Mouse (Mus musculus) ES-Bruce4 (cell line): Measurements from ENCODE around the gene Gm20695. TPM values are rescaled to one million over a fixed set of nuclear protein-coding genes. Genes with fewer than 3 reads are reported as not detected.

ENCODE experiments used
- H3K27ac ChIP-seq: 2 replicates; pipeline ENCODE4 v1.5.1; 2012; ENCODE audit warnings: low read length, inconsistent platforms; ENCODE audit not compliant: insufficient read depth
- H3K27me3 ChIP-seq: 2 replicates; pipeline ENCODE4 v1.6.1; 2012; ENCODE audit warnings: mild to moderate bottlenecking, low read length, inconsistent platforms; ENCODE audit not compliant: control insufficient read depth, poor library complexity, insufficient read depth, severe bottlenecking
- H3K36me3 ChIP-seq: 2 replicates; pipeline ENCODE4 v1.6.1; 2012; ENCODE audit warnings: inconsistent platforms, mild to moderate bottlenecking, low read length, moderate library complexity; ENCODE audit not compliant: control insufficient read depth, poor library complexity, insufficient read depth, severe bottlenecking
- H3K4me1 ChIP-seq: one replicate; pipeline ENCODE4 v1.8.1; 2011; ENCODE audit warnings: low read length; ENCODE audit not compliant: control insufficient read depth, insufficient read depth
- H3K4me3 ChIP-seq: 2 replicates; pipeline ENCODE4 v1.5.1; 2011; ENCODE audit warnings: low read depth, mild to moderate bottlenecking, low read length
- H3K9ac ChIP-seq: 2 replicates; pipeline ENCODE4 v1.6.1; 2012; ENCODE audit warnings: low read depth, mild to moderate bottlenecking, inconsistent platforms; ENCODE audit not compliant: poor library complexity, severe bottlenecking
- H3K9me3 ChIP-seq: replicated peaks from 2 replicates; pipeline ENCODE4 v1.6.1; 2012; ENCODE audit warnings: mild to moderate bottlenecking, low read length, inconsistent platforms; ENCODE audit not compliant: control insufficient read depth, poor library complexity, insufficient read depth, severe bottlenecking
- CTCF ChIP-seq: IDR thresholded peaks from one replicate; pipeline ENCODE4 v1.8.1; 2011; ENCODE audit warnings: low read depth, low read length
- EP300 ChIP-seq: IDR thresholded peaks from 2 replicates; pipeline ENCODE4 v1.6.1; 2011; ENCODE audit warnings: low read depth, low read length; ENCODE audit not compliant: insufficient read depth
- POLR2A ChIP-seq: IDR thresholded peaks from one replicate; pipeline ENCODE4 v1.8.1; 2011; ENCODE audit warnings: low read length; ENCODE audit not compliant: insufficient read depth
- polyA plus RNA-seq: library from polyadenylated mRNA; stranded (reverse); fragments of >200 nt; gene quantifications from 2 replicates; pipeline ENCODE4 v1.2.4, GENCODE M21; 2011; ENCODE audit warnings: low read depth; ENCODE audit not compliant: missing spikeins, insufficient read depth, insufficient read length

The Gm20695 gene
- polyA plus RNA-seq = not detected in 2 replicates

- no peaks in the 10 kb centered on the region for H3K9me3 ChIP-seq
- H3K4me1 ChIP-seq = no peaks in the 10 kb centered on the region
- TF ChIP-seq EP300 (no peak), CTCF (no peak), POLR2A (no peak)
- no peak within 1 kb of the TSS for H3K27ac ChIP-seq
- H3K4me3 ChIP-seq = peak within 1 kb of the TSS; percentile 89
- H3K9ac ChIP-seq = peak within 1 kb of the TSS; percentile 79
- H3K36me3 ChIP-seq = no peaks in the 10 kb centered on the region
- no peaks in the 10 kb centered on the region for H3K27me3 ChIP-seq
Measured at GRCm38 (mm10) chr16:3884201-3885064, at the start of gene Gm20695, which contains the start of gene Zfp597. Gene Gm20695, plus strand, starts transcription at chr16:3884648. Gene Zfp597, minus strand, starts transcription at chr16:3884561.

DNA sequence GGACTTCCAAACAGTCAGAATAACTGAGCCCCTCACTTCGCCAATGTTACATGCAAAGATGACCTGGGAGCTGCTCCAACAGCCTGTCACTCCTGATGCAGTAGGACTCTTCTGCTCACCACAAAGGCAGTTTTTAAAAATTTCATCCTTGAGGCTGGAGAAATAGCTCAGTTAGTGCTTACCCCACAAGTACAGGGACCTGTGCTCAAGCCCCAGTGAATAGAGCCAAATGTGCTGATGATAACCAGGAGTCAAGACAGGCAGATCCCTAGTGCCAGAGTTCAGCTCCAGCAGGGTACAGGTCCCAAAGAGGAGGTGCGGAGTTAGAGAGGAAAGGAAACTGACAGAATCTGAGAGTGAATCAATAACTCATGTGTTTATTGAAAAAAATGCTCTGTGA, 49.0 kb upstream of the Gm20695 start:
- Histone ChIP-seq H3K4me1 (peaks cover 1% of the 10 kb centered on the region), H3K9me3 (no peaks in the 10 kb centered on the region), H3K27ac (no peak overlapping the region), H3K27me3 (no peaks in the 10 kb centered on the region; the same call in 1 of the 2 replicates), H3K36me3 (no peaks in the 10 kb centered on the region), H3K4me3 (no peak overlapping the region), H3K9ac (no peak overlapping the region)
- TF ChIP-seq POLR2A = no peak
- TF ChIP-seq CTCF = no peak
- TF ChIP-seq EP300 = no peak

GRCm38 (mm10) chr16:3839157-3839885, 45.1 kb upstream of the Gm20695 start:
- Histone ChIP-seq H3K27ac (no peak overlapping the region), H3K4me3 (peak overlapping the region; percentile 38), H3K36me3 (no peaks in the 10 kb centered on the region), H3K4me1 (peaks cover 3% of the 10 kb centered on the region), H3K9ac (no peak overlapping the region), H3K9me3 (no peaks in the 10 kb centered on the region), H3K27me3 (no peaks in the 10 kb centered on the region)
- TF ChIP-seq CTCF (no peak), POLR2A (no peak), EP300 (no peak)

- H3K27ac ChIP-seq = peak overlapping the region; percentile 49
- no peaks in the 10 kb centered on the region for H3K36me3 ChIP-seq
- no peak overlapping the region for H3K4me3 ChIP-seq
- peaks cover 3% of the 10 kb centered on the region for H3K4me1 ChIP-seq
- 0 out of 2 replicates have a peak, but pooled peaks have one; percentile 24 for TF ChIP-seq EP300
- no peak for TF ChIP-seq CTCF
- TF ChIP-seq POLR2A = no peak
- H3K9ac ChIP-seq = no peak overlapping the region
- H3K9me3 ChIP-seq = no peaks in the 10 kb centered on the region
- H3K27me3 ChIP-seq = no peaks in the 10 kb centered on the region
Measured at GRCm38 (mm10) chr16:3842989-3843388, 41.5 kb upstream of the Gm20695 start.

- H3K9me3 ChIP-seq = no peaks in the 10 kb centered on the region
- H3K4me1 ChIP-seq = peaks cover 3% of the 10 kb centered on the region
- H3K9ac ChIP-seq = no peak overlapping the region
- no peak overlapping the region for H3K4me3 ChIP-seq
- H3K27ac ChIP-seq = no peak overlapping the region
- no peaks in the 10 kb centered on the region for H3K27me3 ChIP-seq
- H3K36me3 ChIP-seq = no peaks in the 10 kb centered on the region
- TF ChIP-seq POLR2A (no peak), EP300 (no peak), CTCF (no peak)
Measured at GRCm38 (mm10) chr16:3843796-3844195, 40.7 kb upstream of the Gm20695 start.
